Mouse (Mus musculus) neural tube, embryonic 13.5 days (tissue): ENCODE data around the gene Got1. TPM values are rescaled to one million over a fixed set of nuclear protein-coding genes. Genes with fewer than 3 reads are reported as not detected.
"Not testable (repeated sequence)": the region's sequence is repeated elsewhere in the genome, so short reads cannot be mapped to it uniquely, and the experiment has no call there.

ENCODE experiments used
- ATAC-seq: fragments of 200-750 bp; cut with Nextera tagmentation; 2 replicates; pipeline ENCODE4 v1.8.0; 2017; ENCODE audit warnings: low read depth, mild to moderate bottlenecking, moderate TSS enrichment, moderate library complexity
- H3K27ac ChIP-seq: fragments of 300-500 bp; sonication (generic); replicated peaks from 2 replicates; pipeline ENCODE4 v1.5.1; 2015; ENCODE audit warnings: moderate library complexity, mild to moderate bottlenecking, inconsistent platforms
- H3K27me3 ChIP-seq: fragments of 300-500 bp; sonication (generic); 2 replicates; pipeline ENCODE4 v1.6.1; 2015; ENCODE audit warnings: mild to moderate bottlenecking, inconsistent platforms
- H3K36me3 ChIP-seq: fragments of 300-500 bp; sonication (generic); 2 replicates; pipeline ENCODE4 v1.6.1; 2015; ENCODE audit warnings: mild to moderate bottlenecking, inconsistent platforms
- H3K4me1 ChIP-seq: fragments of 300-500 bp; sonication (generic); replicated peaks from 2 replicates; pipeline ENCODE4 v1.6.1; 2015; ENCODE audit warnings: inconsistent platforms
- H3K4me2 ChIP-seq: fragments of 300-500 bp; sonication (generic); 2 replicates; pipeline ENCODE4 v1.6.1; 2015; ENCODE audit warnings: inconsistent platforms, mild to moderate bottlenecking, moderate library complexity
- H3K4me3 ChIP-seq: fragments of 300-500 bp; sonication (generic); 2 replicates; pipeline ENCODE4 v1.5.1; 2015; ENCODE audit warnings: mild to moderate bottlenecking, inconsistent platforms
- H3K9ac ChIP-seq: fragments of 300-500 bp; sonication (generic); 2 replicates; pipeline ENCODE4 v1.6.1; 2015; ENCODE audit warnings: moderate library complexity, mild to moderate bottlenecking, inconsistent platforms
- H3K9me3 ChIP-seq: fragments of 300-500 bp; sonication (generic); 2 replicates; pipeline ENCODE4 v1.6.1; 2016; ENCODE audit warnings: inconsistent platforms
- WGBS: fragments of 180-500 bp; shearing (Covaris S2); methylation state at CpG from one replicate; pipeline ENCODE4 v1.1.7; 2015; 5-methylcytosine and 5-hydroxymethylcytosine counted together
- polyA plus RNA-seq: library from polyadenylated mRNA; unstranded; fragments of >200 nt; fragmentation: Nextera tagmentation; extraction: Ambion mirVana; gene quantifications from 2 replicates; pipeline ENCODE4 v1.2.1, GENCODE M21; 2015

Got1 gene
- polyA plus RNA-seq, 1 experiment from 2014 or later = 83.5 TPM

DNA sequence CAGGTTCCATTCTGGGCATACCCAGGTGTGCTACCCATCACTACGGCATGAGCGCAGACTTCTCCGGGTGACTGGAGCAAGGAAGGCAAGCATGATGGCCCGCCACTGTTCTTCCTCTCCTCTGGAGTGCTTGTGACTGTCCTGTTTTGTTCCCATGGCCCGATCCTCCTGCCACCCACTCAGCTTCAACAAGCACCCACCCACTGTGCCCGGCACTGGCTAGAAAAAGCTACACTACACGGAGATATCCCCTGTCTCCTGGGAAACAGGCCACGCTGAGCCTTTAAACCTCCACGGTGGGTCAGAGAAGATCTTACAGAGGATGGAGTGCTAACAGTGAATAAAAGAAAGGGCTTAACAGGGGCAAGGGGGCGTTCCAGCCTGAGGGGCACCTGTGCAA, 5.2 kb downstream of the Got1 start:
- no peak for ATAC-seq
- no peak overlapping the region for H3K4me2 ChIP-seq
- H3K27me3 ChIP-seq = no peaks in the 10 kb centered on the region
- no peak overlapping the region for H3K4me3 ChIP-seq
- WGBS = 80% methylated on average over 10 of the region's 10 CpGs
- no peak overlapping the region for H3K27ac ChIP-seq
- H3K36me3 ChIP-seq = peaks cover 15% of the 10 kb centered on the region
- H3K4me1 ChIP-seq = peaks cover 46% of the 10 kb centered on the region
- H3K9ac ChIP-seq = no peak overlapping the region
- H3K9me3 ChIP-seq = no peaks in the 10 kb centered on the region

DNA sequence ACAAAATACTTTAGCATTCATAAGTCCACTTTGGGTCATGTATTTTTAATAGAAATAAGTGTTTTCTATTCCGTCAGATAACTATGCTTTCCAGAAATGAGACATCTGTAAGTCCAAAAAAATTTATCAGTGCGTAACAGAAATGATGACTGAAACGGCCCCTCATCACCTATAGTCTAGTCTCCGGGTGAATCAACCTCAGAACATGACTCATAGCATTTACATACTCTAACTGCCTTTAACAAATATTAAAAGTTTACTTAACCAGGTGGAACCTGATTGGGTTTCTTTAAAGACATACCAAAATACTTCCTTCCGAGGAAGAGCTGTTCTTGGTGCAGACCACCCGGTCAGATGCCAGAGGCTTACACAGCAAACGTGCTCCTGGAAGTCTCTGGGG, 6.1 kb downstream of the Got1 start:
- H3K4me1 ChIP-seq = peaks cover 37% of the 10 kb centered on the region
- no peak overlapping the region for H3K9ac ChIP-seq
- H3K9me3 ChIP-seq = no peaks in the 10 kb centered on the region
- no peak for ATAC-seq
- 84% methylated on average over 7 of the region's 7 CpGs for WGBS
- no peak overlapping the region for H3K27ac ChIP-seq
- H3K36me3 ChIP-seq = peaks cover 18% of the 10 kb centered on the region
- no peaks in the 10 kb centered on the region for H3K27me3 ChIP-seq
- no peak overlapping the region for H3K4me3 ChIP-seq
- no peak overlapping the region for H3K4me2 ChIP-seq

GRCm38 (mm10) chr19:43517808-43518207, 6.6 kb downstream of the Got1 start:
- H3K4me2 ChIP-seq = no peak overlapping the region
- H3K9me3 ChIP-seq = no peaks in the 10 kb centered on the region
- H3K9ac ChIP-seq = no peak overlapping the region
- ATAC-seq = no peak
- no peaks in the 10 kb centered on the region for H3K27me3 ChIP-seq
- no peak overlapping the region for H3K27ac ChIP-seq
- peaks cover 18% of the 10 kb centered on the region for H3K36me3 ChIP-seq
- WGBS = 73% methylated on average over 7 of the region's 7 CpGs
- H3K4me1 ChIP-seq = peaks cover 32% of the 10 kb centered on the region
- H3K4me3 ChIP-seq = no peak overlapping the region

DNA sequence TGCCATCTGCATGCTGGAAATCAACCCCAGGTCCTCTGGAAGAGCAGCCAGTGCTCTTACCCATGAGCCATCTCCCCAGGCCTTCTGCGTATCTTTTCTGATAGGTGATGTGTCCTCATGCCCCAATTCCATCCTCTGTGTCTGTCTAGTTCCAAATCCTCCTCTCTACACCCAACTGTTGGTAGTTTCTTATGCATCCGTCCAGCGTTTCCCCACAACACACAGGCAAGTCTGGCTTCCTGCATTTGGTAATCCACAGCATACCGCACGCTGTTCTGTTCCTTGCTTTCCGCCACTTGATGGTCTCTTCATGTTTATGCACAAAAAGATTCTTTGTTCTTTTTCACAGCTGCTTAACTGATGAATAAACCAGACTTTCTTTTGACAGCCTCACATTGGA, 7.1 kb downstream of the Got1 start:
- peaks cover 21% of the 10 kb centered on the region for H3K36me3 ChIP-seq
- H3K27me3 ChIP-seq = no peaks in the 10 kb centered on the region
- H3K9ac ChIP-seq = no peak overlapping the region
- WGBS = 78% methylated on average over 6 of the region's 6 CpGs
- H3K27ac ChIP-seq = no peak overlapping the region
- peaks cover 28% of the 10 kb centered on the region for H3K4me1 ChIP-seq
- no peak overlapping the region for H3K4me2 ChIP-seq
- H3K9me3 ChIP-seq = no peaks in the 10 kb centered on the region
- H3K4me3 ChIP-seq = no peak overlapping the region
- no peak for ATAC-seq

DNA sequence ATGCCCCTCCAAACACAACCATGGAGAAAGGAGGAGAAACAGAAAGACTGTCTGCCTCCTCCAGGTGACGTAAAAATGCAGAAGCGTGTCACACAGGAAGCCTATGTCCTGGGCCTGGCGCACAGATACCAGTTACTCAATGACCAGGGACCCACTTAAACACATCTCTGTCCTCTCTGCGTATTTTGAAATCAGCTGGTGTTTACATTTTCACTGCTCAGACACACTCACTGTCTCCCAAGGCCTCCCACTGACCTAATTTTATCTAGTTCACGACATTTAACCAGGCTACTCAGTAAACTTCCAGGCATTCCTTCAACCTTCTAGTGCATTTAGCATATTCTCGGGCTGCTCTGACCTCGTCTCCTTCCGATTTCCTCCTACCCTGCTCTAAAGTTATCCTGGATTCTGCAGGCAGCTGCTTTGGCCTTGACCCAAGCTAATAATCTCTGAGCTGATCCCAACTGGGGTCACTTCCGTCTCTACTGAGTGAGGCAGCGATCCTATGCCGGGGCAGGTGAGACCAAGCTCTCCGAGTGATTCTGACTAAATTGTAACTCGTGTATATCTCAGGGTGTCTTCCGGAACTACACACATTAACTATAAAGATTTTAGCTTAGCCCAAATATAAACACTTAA, 7.9 kb downstream of the Got1 start:
- H3K9ac ChIP-seq = no peak overlapping the region
- WGBS = 91% methylated on average over 14 of the region's 14 CpGs
- no peak for ATAC-seq

GRCm38 (mm10) chr19:43515668-43516396, 8.6 kb downstream of the Got1 start:
- no peak overlapping the region for H3K9ac ChIP-seq
- 95% methylated on average over 23 of the region's 23 CpGs for WGBS
- no peak overlapping the region for H3K4me2 ChIP-seq
- no peak overlapping the region for H3K4me3 ChIP-seq
- no peak overlapping the region for H3K27ac ChIP-seq
- no peaks in the 10 kb centered on the region for H3K27me3 ChIP-seq
- ATAC-seq = no peak
- H3K9me3 ChIP-seq = no peaks in the 10 kb centered on the region
- peaks cover 13% of the 10 kb centered on the region for H3K4me1 ChIP-seq
- H3K36me3 ChIP-seq = peaks cover 36% of the 10 kb centered on the region

More for the DNA sequence above, 7.9 kb downstream of the Got1 start:
- Histone ChIP-seq H3K9me3 (no peaks in the 10 kb centered on the region), H3K4me1 (peaks cover 20% of the 10 kb centered on the region), H3K4me3 (no peak overlapping the region), H3K4me2 (no peak overlapping the region), H3K36me3 (peaks cover 30% of the 10 kb centered on the region), H3K27ac (no peak overlapping the region), H3K27me3 (no peaks in the 10 kb centered on the region)

- Histone ChIP-seq H3K9me3 (no peaks in the 10 kb centered on the region), H3K27me3 (no peaks in the 10 kb centered on the region), H3K9ac (no peak overlapping the region), H3K4me2 (no peak overlapping the region), H3K4me3 (no peak overlapping the region), H3K27ac (no peak overlapping the region), H3K36me3 (peaks cover 55% of the 10 kb centered on the region), H3K4me1 (peaks cover 7% of the 10 kb centered on the region; the same call in 1 of the 2 replicates)
- no peak for ATAC-seq
- WGBS = 95% methylated on average over 8 of the region's 8 CpGs
Measured at GRCm38 (mm10) chr19:43513874-43514273, 10.5 kb downstream of the Got1 start.

- H3K9ac ChIP-seq = no peak overlapping the region
- no peak for ATAC-seq
- H3K4me1 ChIP-seq = no peaks in the 10 kb centered on the region
- no peak overlapping the region for H3K27ac ChIP-seq
- no peak overlapping the region for H3K4me3 ChIP-seq
- no peaks in the 10 kb centered on the region for H3K27me3 ChIP-seq
- H3K4me2 ChIP-seq = no peak overlapping the region
- no peaks in the 10 kb centered on the region for H3K9me3 ChIP-seq
- 89% methylated on average over 22 of the region's 22 CpGs for WGBS
- H3K36me3 ChIP-seq = peaks cover 65% of the 10 kb centered on the region
Measured at GRCm38 (mm10) chr19:43511621-43512620, 12.5 kb downstream of the Got1 start.

DNA sequence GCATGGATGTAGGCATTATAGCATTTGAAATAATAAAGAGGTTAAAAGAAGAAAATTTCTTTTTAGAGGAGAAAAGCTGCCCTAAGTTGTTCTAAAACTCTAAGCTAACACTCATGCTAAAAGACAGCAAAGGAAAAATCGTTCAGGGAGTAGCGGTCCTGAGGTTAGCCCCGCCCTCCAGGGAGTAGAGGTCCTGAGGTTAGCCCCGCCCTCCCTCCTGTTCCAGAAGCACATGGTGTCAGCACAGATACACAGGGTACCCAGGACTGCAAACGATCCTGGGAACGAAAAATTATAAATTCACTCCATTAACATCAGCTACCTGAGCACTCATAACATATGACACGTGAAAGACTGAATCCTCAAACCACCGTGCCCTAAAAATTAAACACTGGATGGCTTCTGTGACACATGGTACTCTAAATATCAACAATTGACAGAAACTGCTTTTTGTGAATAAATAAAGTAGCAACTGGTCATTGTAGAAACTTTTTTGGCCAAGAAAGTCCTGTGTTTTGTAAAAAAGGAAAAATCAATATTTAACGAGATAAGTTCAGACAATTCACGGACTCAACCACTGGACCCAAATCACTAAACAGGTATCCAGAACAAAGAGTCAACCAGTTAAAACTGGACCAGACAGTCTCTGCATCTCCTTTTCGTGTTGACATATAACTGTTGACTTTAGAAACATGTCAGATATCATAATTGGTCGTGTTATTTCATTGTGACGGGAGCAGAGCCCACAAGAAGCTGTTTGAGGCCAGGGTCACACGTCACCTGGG, 13.8 kb downstream of the Got1 start:
- Histone ChIP-seq H3K9ac (no peak overlapping the region), H3K27ac (no peak overlapping the region), H3K36me3 (peaks cover 73% of the 10 kb centered on the region), H3K4me3 (no peak overlapping the region), H3K4me2 (no peak overlapping the region), H3K27me3 (no peaks in the 10 kb centered on the region), H3K4me1 (no peaks in the 10 kb centered on the region), H3K9me3 (no peaks in the 10 kb centered on the region)
- 94% methylated on average over 14 of the region's 14 CpGs for WGBS
- no peak for ATAC-seq

DNA sequence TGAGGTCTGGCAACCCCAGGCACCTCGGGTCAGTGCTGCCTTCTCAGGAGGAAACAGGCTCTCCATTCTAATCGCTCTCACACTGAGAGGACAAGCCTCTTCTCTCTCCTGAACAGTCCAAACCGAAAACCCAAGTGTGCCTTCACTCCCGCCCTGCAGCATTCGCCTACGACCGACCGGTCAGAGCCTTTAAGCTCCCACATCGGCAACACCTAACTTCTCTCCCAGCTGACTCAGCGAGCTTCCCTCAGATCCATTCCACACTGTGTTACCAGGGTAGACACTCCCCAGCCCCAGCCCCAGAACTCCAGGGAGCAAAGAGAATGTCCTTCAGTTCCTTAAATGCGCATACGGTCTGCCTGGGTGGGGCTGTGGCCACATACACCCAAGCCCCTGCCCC, 19.0 kb downstream of the Got1 start:
- ATAC-seq = no peak
- 91% methylated on average over 12 of the region's 12 CpGs for WGBS
- H3K36me3 ChIP-seq = peaks cover 79% of the 10 kb centered on the region

GRCm38 (mm10) chr19:43503593-43503992, 20.8 kb downstream of the Got1 start:
- peaks cover 82% of the 10 kb centered on the region for H3K36me3 ChIP-seq
- not testable (repeated sequence) for H3K4me2 ChIP-seq, H3K4me1 ChIP-seq, H3K27me3 ChIP-seq, ATAC-seq, H3K4me3 ChIP-seq, H3K9me3 ChIP-seq, H3K9ac ChIP-seq, H3K27ac ChIP-seq
- 96% methylated on average over 8 of the region's 9 CpGs for WGBS

More for the DNA sequence above, 19.0 kb downstream of the Got1 start:
- H3K9me3 ChIP-seq = no peaks in the 10 kb centered on the region
- no peak overlapping the region for H3K4me2 ChIP-seq
- no peak overlapping the region for H3K4me3 ChIP-seq
- H3K27me3 ChIP-seq = no peaks in the 10 kb centered on the region
- H3K4me1 ChIP-seq = no peaks in the 10 kb centered on the region
- no peak overlapping the region for H3K27ac ChIP-seq
- H3K9ac ChIP-seq = no peak overlapping the region
